Mouse (Mus musculus) activated CD4-positive, CD25-positive, alpha-beta regulatory T cell, adult 9 weeks (primary cell): ENCODE results near the gene Cmip. TPM values are rescaled to one million over a fixed set of nuclear protein-coding genes. Genes with fewer than 3 reads are reported as not detected.

Experiments used
- polyA plus RNA-seq: library from polyadenylated mRNA; unstranded; fragments of 100-300 nt; shearing (Covaris generic); gene quantifications from one replicate; pipeline ENCODE4 v1.2.1, GENCODE M21; 2017

Gene Cmip
- 9.8 TPM for polyA plus RNA-seq

DNA sequence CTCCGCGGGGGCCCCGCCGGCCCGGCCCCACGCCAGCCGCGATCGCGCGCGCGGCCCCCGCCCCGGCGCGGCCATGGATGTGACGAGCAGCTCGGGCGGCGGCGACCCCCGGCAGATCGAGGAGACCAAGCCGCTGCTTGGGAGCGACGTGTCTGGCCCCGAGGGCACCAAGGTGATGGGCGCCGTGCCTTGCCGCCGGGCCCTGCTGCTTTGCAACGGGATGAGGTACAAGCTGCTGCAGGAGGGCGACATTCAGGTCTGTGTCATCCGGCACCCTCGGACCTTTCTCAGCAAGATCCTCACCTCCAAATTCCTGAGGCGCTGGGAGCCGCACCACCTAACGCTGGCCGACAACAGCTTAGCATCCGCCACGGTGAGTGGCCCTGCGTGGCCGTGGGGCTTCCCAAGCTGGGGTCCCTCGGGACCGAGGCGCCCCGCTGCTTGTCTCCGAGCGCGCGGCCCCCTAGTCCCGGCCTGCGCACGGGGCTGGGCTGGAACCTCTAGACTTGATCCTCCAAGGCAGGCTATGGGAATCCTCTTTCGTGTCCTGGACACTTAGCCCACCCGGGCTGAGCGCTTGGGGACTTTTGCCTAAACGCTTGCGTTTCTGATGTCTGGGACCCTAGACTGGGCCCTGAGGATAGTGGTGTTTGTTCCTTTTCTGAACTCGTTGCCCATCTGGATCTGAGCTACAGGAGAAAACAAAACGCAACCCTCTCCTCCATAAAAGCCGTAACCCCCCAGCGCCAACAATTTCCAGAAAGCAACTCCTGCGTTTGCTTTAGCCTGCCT is at the start of gene Cmip:
Gene Cmip, plus strand, starts transcription at position 36 of the 792 bp plus-strand sequence.

GRCm38 (mm10) chr8:117498179-117498914 is 241.5 kb downstream of the Cmip start, which contains the start of gene Plcg2:
Gene Plcg2 (plus strand): TSS chr8:117498291.

Other genes starting within 250 kb of the Cmip start
- gene Pkd1l2, start 174.6 kb upstream of the Cmip start, polyA plus RNA-seq: 0.54 TPM
- not detected for gene Bco1, start 161.2 kb upstream of the Cmip start, polyA plus RNA-seq
- gene Gan, start 98.9 kb upstream of the Cmip start, polyA plus RNA-seq: 1.0 TPM
- 0.98 TPM for gene Plcg2, start 241.2 kb downstream of the Cmip start, polyA plus RNA-seq